Mouse (Mus musculus): ENCODE measurements around the gene Zfp937. TPM values are rescaled to one million over a fixed set of nuclear protein-coding genes. Genes with fewer than 3 reads are reported as not detected.

The Zfp937 gene
- polyA plus RNA-seq, 1 experiment from 2014 or later: 11.8 TPM

Other genes starting within 250 kb of the Zfp937 start
- 10.4 and 11.5 TPM in 2 replicates for gene Zfp120, start 81.4 kb upstream of the Zfp937 start, polyA plus RNA-seq (2015; fragmentation: Nextera tagmentation; extraction: Ambion mirVana)
- not detected in 2 replicates for gene Gm10770, start 38.4 kb upstream of the Zfp937 start, polyA plus RNA-seq (2015; fragmentation: Nextera tagmentation; extraction: Ambion mirVana)
- not detected in 2 replicates for gene Gm14139, start 36.3 kb upstream of the Zfp937 start, polyA plus RNA-seq (2015; fragmentation: Nextera tagmentation; extraction: Ambion mirVana)
- 3.3 and 3.8 TPM in 2 replicates for gene Gm21994, start 37.5 kb downstream of the Zfp937 start, polyA plus RNA-seq (2015; fragmentation: Nextera tagmentation; extraction: Ambion mirVana)
- gene Gm14124, start 39.4 kb downstream of the Zfp937 start, polyA plus RNA-seq (2015; fragmentation: Nextera tagmentation; extraction: Ambion mirVana): 0.06 and 0.10 TPM in 2 replicates
- gene Gm10130, start 105.6 kb downstream of the Zfp937 start, polyA plus RNA-seq (2015; fragmentation: Nextera tagmentation; extraction: Ambion mirVana): 2.3 and 2.4 TPM in 2 replicates
- 15.3 and 17.9 TPM in 2 replicates for gene 3300002I08Rik, start 144.7 kb downstream of the Zfp937 start, polyA plus RNA-seq (2015; fragmentation: Nextera tagmentation; extraction: Ambion mirVana)
- gene Zfp442, start 233.4 kb downstream of the Zfp937 start, polyA plus RNA-seq (2015; fragmentation: Nextera tagmentation; extraction: Ambion mirVana): 8.0 and 9.1 TPM in 2 replicates